Mouse (Mus musculus) cerebellum, adult 2 months (tissue): ENCODE data around the gene Plcxd1.

ENCODE experiments used
- CTCF ChIP-seq: fragments of 200-500 bp; IDR thresholded peaks from 2 replicates; pipeline ENCODE4 v1.5.1; 2011; ENCODE audit warnings: low read depth, mild to moderate bottlenecking, control low read depth, low read length, moderate library complexity, borderline replicate concordance; ENCODE audit not compliant: insufficient read depth
- POLR2A ChIP-seq: fragments of 200-500 bp; IDR thresholded peaks from 2 replicates; pipeline ENCODE4 v1.6.1; 2011; ENCODE audit warnings: low read length, control low read depth, borderline replicate concordance; ENCODE audit not compliant: insufficient read depth

- TF ChIP-seq CTCF, result no peak
- TF ChIP-seq POLR2A, result no peak
These were observed 8.2 kb upstream of the Plcxd1 start for GRCm38 (mm10) chr5:110091546-110091945.
